Mouse (Mus musculus): ENCODE measurements around the gene Prl2c1. TPM values are rescaled to one million over a fixed set of nuclear protein-coding genes. Genes with fewer than 3 reads are reported as not detected.
"Not testable (repeated sequence)": the region's sequence is repeated elsewhere in the genome, so short reads cannot be mapped to it uniquely, and the experiment has no call there.

The Prl2c1 gene
- total RNA-seq (2021): not detected
- long read RNA-seq, experiment 1: 0 reads
- long read RNA-seq, experiment 2: 0 reads

- DNase-seq: no peak
Observed at GRCm38 (mm10) chr13:27849042-27849441, at the start of gene Prl2c1. TSS of gene Prl2c1 (plus strand) at chr13:27849342.

DNA sequence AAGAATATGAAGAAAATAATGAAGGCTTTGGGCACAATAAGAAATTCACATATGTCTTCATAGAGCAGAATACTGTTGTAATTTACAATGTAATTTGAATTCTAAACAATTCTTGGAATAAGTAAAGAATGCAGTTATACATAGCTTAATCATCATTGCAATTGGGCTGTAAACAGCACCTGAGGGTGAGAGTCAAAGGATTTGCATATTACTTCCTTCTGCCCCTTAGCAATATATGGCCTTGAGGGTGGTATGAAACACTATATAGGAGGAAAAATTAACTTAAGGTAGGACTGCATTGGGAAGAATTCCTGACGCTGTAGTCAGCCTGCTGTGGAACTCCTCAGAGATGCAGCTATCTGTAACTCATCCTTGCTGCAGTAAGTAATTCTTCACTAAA, 47.8 kb upstream of the Prl2c1 start, which contains the start of gene Prl2a1:
TSS of gene Prl2a1 (plus strand) at position 301 of the 400 bp plus-strand sequence.
- no peak for DNase-seq

DNA sequence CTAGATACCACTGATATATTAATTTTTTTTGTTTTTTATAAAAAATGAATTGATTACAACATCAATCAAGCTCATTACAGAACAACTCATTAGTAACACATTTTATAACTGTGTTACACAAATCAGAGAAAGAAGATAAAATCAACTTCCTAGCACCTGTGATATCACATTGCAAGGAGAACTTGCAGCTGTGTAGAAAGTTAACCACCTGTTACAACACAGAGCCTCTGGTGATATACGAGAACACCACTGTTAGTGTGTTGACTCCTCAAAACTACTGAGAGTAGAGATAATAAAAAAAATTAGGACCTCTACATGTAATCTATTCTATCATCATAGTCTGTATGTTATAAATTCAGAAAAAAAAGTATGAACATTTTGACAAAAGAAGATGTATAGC, 46.4 kb upstream of the Prl2c1 start:
- no peak for DNase-seq

- not testable (repeated sequence) for DNase-seq
Observed at GRCm38 (mm10) chr13:27904236-27904635, 55.1 kb downstream of the Prl2c1 start.

Other genes starting within 250 kb of the Prl2c1 start
- gene Prl7b1, start 238.8 kb upstream of the Prl2c1 start, total RNA-seq (2021): not detected
- gene Prl7a1, start 206.8 kb upstream of the Prl2c1 start, total RNA-seq (2021): not detected
- gene Prl7a2, start 181.3 kb upstream of the Prl2c1 start, total RNA-seq (2021): not detected
- not detected for gene Prl7d1, start 132.6 kb upstream of the Prl2c1 start, total RNA-seq (2021)
- gene Prl7c1, start 68.5 kb upstream of the Prl2c1 start, total RNA-seq (2021): not detected
- not detected for gene Prl2a1, start 47.7 kb upstream of the Prl2c1 start, total RNA-seq (2021)
- gene Prl4a1, start 166.9 kb downstream of the Prl2c1 start, total RNA-seq (2021): not detected

Measured in adrenal gland, postnatal 36 days (tissue).